Mouse (Mus musculus): ENCODE measurements around the gene Dram1.

GRCm38 (mm10) chr10:88306235-88306634 lies 72.6 kb downstream of the Dram1 start:
- no peak for TF ChIP-seq ZNF384 (IDR thresholded peaks at IDR 0.05; ENCODE audit: low read depth, low read length)
- TF ChIP-seq ZC3H11A (IDR thresholded peaks at IDR 0.05; ENCODE audit: borderline replicate concordance, low read depth, low read length) = no peak
- no peak for TF ChIP-seq MAFK (IDR thresholded peaks at IDR 0.05; ENCODE audit: insufficient read depth, low read depth, low read length)
- TF ChIP-seq CHD2 (IDR thresholded peaks at IDR 0.05; ENCODE audit: low read depth, low read length) = no peak
- no peak for TF ChIP-seq HCFC1 (IDR thresholded peaks at IDR 0.05; ENCODE audit: borderline replicate concordance, insufficient read depth, low read length)

All from ES-E14 (cell line).